Mouse (Mus musculus): ENCODE measurements around the gene 9430097D07Rik. TPM values are rescaled to one million over a fixed set of nuclear protein-coding genes. Genes with fewer than 3 reads are reported as not detected.
A peak's percentile ranks its signal among the peaks of the same experiment; 100 is the strongest.

9430097D07Rik gene
- total RNA-seq (2021): under 1 TPM; 0.80 to 0.94 TPM

- intact Hi-C loops (cut with DNase I): loop anchor here (2.0 kb wide), 1 partner anchor 113 kb away; no protein-coding TSS in a partner anchor
- peak; percentile 78 to 86 for DNase-seq (ENCODE audit: low spot score in 2 of 2)
Observed at GRCm38 (mm10) chr2:32575586-32576160, at the start of gene 9430097D07Rik. Gene 9430097D07Rik, minus strand, starts transcription at chr2:32575684.

DNA sequence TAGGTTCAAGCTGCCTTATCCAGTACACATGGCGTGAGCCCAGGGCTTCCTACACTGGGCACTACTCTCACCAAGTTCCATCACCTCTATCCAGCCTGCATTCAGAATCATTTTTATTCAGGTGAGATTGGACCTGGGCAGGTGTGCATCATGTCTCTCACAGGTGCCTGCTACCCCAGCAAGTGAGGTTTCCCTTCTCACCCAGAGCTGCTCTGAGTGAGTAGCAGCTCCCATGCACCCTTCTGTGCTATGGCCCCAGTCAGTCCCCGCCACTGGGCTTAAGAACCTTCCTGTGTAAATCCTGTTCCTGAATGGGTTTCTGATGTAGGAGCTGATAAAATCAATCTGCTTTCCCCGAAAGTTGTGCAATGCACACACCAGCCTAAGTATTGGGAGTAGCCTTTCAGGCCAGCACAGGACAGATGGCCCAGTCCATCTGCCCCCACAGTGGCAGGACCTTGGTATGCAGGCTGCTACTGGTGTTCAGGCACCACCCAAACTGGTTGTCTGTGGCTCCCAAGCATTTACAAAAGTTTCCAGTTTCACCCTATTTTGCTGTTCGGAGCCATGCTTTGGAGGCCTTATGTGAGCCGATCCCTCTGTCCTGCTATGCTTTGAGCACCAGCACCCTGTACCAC, 48.7 kb upstream of the 9430097D07Rik start:
- DNase-seq (ENCODE audit: low spot score in 2 of 2): no peak
- intact Hi-C loops (cut with DNase I): no loop called here

GRCm38 (mm10) chr2:32621517-32621859, 46.0 kb upstream of the 9430097D07Rik start, which contains the start of gene Ak1:
Gene Ak1, plus strand, starts transcription at chr2:32621758.
- intact Hi-C loops (cut with DNase I): no loop called here

DNA sequence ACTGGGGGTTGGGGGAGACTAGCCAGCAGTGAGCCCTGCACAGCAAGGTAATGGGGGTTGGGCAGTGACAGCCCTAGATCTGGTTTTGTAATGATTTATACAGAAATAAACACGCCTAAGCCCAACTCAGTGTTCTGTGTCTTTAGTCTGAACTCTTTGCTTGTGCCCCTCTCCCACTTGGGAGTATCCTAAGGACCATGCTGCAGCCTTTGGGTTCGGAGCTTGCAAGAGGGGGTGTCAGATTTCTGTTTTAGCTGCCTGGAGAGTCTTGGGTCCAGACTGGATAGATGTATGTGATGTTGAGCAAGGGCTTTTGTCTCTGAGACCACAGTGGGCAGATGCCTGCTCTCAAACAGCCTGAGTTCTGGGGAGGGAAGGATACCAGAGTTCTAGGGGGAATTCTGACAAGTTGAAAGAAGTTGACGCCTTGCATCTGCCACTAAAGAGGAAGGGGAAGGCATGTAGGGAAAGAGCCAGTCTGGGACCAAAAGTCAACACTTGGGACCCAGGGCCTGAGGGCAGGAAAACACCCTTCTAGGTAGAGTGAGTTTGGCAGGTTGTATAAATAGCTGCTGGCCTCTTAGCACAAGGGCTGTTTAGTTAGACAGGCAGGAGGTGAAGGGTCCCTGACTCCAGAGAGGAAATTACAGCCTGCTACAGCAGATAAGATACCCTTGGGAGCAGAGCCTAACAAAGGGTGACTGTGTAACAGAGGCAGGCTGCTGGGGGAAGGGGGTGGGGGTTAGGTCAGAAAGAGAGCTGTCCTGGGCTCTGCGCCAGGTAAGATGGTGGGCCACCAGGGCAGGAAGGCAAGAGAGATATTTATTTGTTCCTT, 45.4 kb upstream of the 9430097D07Rik start:
- DNase-seq (ENCODE audit: low spot score in 2 of 2): no peak
- intact Hi-C loops (cut with DNase I): no loop called here

More at GRCm38 (mm10) chr2:32621517-32621859, 46.0 kb upstream of the 9430097D07Rik start, which contains the start of gene Ak1:
- DNase-seq (ENCODE audit: low spot score in 2 of 2): no peak

DNA sequence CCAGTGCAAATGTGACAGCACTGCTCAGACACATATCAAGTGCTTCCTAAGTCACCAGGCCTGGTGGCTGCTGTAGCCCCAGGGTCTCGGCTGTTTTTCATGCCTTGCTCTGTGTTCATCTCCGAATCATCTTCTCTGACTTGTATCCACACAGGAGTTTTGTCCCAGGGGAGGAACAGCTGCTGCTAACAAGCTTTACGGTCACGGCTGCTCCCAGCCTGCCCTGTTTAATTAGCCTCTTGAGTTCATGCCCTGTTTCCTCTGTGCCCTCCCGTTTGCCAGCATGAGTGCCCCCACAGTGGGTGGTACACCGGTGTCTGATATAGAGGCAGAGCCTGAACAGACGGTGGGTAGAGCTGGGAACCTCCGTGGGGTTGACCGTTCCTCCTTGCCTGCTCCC, 42.6 kb upstream of the 9430097D07Rik start:
- DNase-seq (ENCODE audit: low spot score in 2 of 2): no peak
- intact Hi-C loops (cut with DNase I): loop anchor here (5.0 kb wide), 1 partner anchor 36 kb away; no protein-coding TSS in a partner anchor

- no peak for DNase-seq (ENCODE audit: low spot score in 2 of 2)
- intact Hi-C loops (cut with DNase I): loop anchor here (5.0 kb wide), 1 partner anchor 35 kb away; no protein-coding TSS in a partner anchor
Observed at GRCm38 (mm10) chr2:32617601-32618000, 42.1 kb upstream of the 9430097D07Rik start.

- intact Hi-C loops (cut with DNase I): loop anchor here (5.0 kb wide), 1 partner anchor 35 kb away; no protein-coding TSS in a partner anchor
- no peak for DNase-seq (ENCODE audit: low spot score in 2 of 2)
Observed at GRCm38 (mm10) chr2:32617109-32617508, 41.6 kb upstream of the 9430097D07Rik start.

- DNase-seq (ENCODE audit: low spot score in 2 of 2): no peak
- intact Hi-C loops (cut with DNase I): no loop called here
Observed at GRCm38 (mm10) chr2:32612274-32612673, 36.8 kb upstream of the 9430097D07Rik start.

DNA sequence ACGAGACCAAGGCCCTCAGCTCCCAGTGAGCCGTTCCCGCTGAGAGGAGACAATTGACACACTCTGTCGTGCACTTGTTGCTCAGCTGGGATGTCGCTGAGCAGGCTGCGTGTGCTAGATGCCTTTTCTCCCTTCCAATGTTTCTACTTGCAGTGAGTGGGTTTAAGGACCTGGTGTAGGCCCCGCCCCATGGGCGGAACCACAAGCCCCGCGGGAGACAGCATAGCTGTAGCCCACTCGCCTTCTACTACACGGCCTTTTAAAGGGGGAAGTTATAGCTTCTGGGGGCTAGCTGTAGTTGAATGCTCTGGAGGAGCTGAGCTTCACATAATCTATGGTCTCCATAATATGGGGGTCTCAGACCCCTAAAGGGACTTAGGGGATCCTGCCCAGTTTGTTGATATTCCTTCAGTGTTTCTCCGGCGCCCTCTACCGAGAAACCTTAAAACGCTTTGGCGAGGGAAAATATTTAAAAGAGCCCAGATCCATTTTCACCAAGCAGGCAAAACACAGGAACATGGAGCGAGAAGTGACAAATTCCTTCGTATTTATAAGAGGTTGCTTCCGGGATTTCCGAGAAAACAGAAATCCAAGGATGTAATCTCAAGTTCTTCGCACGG, 35.2 kb upstream of the 9430097D07Rik start:
- DNase-seq (ENCODE audit: low spot score in 2 of 2): peak in 1 of 2 experiments; percentile 63
- intact Hi-C loops (cut with DNase I): no loop called here

- no peak for DNase-seq (ENCODE audit: low spot score in 2 of 2)
- intact Hi-C loops (cut with DNase I): no loop called here
Observed at GRCm38 (mm10) chr2:32608778-32609435, 33.4 kb upstream of the 9430097D07Rik start.

DNA sequence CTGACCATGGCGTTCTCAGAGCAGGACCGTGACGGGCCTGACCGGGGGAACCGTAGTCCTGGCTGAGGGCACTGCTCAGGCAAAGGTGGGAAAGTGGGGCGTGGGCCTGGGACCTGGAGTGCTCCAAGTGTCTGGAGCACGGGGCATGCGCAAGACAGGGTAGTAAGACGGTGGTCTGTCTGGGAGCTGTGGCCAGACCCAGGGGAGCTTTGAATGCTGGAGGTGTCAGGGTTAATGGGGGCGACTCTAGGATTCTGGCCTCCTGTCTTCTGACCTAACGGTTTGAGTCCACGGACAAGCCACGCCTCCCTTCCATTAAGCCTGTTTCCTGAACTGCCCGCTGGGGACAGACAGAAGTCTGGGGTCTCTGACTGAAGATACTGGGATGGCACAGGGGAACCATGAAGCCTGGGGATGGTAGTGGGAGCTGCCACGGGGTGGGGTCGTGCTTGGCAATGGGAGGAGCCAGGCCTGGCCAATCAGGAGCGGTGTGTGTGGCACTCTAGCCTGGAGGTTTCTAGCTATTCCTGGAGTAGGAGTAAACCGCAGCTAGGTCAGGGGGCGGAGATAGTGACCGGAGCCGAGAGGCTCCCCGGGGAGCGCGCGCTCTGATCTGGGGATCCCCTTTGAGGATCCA, 32.8 kb upstream of the 9430097D07Rik start:
- DNase-seq (ENCODE audit: low spot score in 2 of 2): peak in 1 of 2 experiments; percentile 63
- intact Hi-C loops (cut with DNase I): no loop called here

- intact Hi-C loops (cut with DNase I): loop anchor here (2.0 kb wide), 1 partner anchor 21 kb away; the partner anchor contains the start of gene St6galnac4
- DNase-seq (ENCODE audit: low spot score in 2 of 2): peak; percentile 54 to 61
Observed at GRCm38 (mm10) chr2:32607262-32607947, 31.9 kb upstream of the 9430097D07Rik start.

GRCm38 (mm10) chr2:32606161-32607142, 31.0 kb upstream of the 9430097D07Rik start:
- DNase-seq (ENCODE audit: low spot score in 2 of 2): peak; percentile 85 to 86
- intact Hi-C loops (cut with DNase I): loop anchor here (2.0 kb wide), 1 partner anchor 20 kb away; the partner anchor contains the start of gene St6galnac4

DNA sequence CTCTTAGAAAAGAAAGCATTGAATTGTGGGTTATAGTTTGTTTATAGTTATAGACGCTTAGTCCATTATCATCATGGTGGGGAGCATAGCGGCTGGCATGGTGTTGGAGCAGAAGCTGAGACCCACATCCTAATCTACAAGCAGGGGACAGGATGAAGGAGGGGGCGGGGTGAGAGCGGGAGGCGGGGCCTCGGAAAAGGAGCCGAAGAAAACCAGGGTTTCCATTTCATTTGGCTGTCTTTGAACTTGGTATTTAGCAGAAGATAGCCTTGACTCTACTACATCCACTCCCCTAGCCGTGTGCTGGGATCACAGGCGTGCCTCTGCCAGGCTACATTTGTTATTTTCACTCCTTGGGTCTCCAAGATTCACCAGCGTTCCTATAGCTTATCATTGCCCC, 29.1 kb upstream of the 9430097D07Rik start:
- DNase-seq (ENCODE audit: low spot score in 2 of 2): no peak
- intact Hi-C loops (cut with DNase I): no loop called here

DNA sequence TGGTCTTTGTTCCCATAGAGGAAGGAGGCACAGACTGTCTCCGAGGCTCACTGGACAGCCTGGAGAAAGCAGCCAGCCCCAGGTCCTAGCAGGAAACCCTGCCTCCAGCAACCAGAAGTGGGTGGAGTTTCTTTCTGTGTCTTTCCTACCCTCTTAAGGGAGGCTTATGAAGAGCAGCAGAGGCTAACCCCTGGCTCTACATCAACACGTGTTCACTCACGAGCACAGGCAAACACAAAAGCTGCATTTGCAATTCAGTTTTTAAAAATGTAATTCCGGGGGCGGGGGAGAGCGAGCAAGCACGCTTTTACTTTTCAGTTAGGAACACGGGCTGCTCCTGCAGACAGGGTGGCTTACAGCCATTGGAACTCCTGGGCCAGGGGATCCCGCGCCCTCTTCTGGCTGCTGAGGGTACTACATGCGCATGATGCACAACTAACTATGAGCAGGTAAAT, 27.1 kb upstream of the 9430097D07Rik start:
- intact Hi-C loops (cut with DNase I): no loop called here
- peak; percentile 85 to 93 for DNase-seq (ENCODE audit: low spot score in 2 of 2)

DNA sequence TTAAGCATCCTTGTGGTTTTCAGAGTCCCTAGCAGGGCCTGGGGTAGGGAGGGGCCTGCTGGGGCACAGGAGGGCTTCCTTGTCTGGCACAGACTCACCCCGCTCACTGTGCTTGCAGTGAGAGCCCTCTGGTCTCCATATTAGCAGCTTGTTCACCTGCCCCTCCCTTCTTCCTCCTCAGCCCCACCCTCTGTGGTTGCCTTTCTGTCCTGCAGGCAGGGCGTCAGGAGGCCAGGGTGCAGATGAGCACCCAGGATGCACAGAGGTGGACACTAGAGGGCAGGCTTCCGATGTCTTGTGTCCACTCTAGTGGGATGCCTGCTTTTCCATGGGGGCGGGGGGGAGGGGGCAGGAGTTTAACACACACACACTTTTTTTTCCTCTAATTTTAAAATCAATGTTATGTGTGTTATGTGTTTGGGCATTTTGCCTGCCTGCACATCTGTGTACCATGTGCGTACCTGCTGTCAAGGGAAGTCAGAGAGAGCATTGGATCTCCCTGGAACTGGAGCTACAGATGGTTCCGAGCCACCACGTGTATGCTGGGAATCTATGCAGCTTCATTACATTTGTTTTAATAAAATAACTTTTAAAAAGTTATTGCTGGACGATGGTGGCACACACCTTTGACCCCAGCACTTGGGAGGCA, 26.1 kb upstream of the 9430097D07Rik start:
- intact Hi-C loops (cut with DNase I): no loop called here
- DNase-seq (ENCODE audit: low spot score in 2 of 2): no peak
